Mouse (Mus musculus) embryonic facial prominence, embryonic 15.5 days (tissue): ENCODE measurements around the gene Gm14139. TPM values are rescaled to one million over a fixed set of nuclear protein-coding genes. Genes with fewer than 3 reads are reported as not detected.
"Not testable (repeated sequence)": the region's sequence is repeated elsewhere in the genome, so short reads cannot be mapped to it uniquely, and the experiment has no call there.

Experiments used
- ATAC-seq: fragments of 200-750 bp; cut with Nextera tagmentation; 2 replicates; pipeline ENCODE4 v1.8.0; 2017; ENCODE audit warnings: low read depth, moderate TSS enrichment; ENCODE audit not compliant: insufficient number of reproducible peaks, low FRiP score, low TSS enrichment
- H3K27ac ChIP-seq: fragments of 300-500 bp; sonication (generic); replicated peaks from 2 replicates; pipeline ENCODE4 v1.5.1; 2015; ENCODE audit warnings: mild to moderate bottlenecking, inconsistent platforms
- H3K27me3 ChIP-seq: fragments of 300-500 bp; sonication (generic); 2 replicates; pipeline ENCODE4 v1.6.1; 2015; ENCODE audit warnings: inconsistent platforms
- H3K36me3 ChIP-seq: fragments of 300-500 bp; sonication (generic); 2 replicates; pipeline ENCODE4 v1.6.1; 2015; ENCODE audit warnings: mild to moderate bottlenecking, inconsistent platforms
- H3K4me1 ChIP-seq: fragments of 300-500 bp; sonication (generic); 2 replicates; pipeline ENCODE4 v1.6.1; 2015; ENCODE audit warnings: inconsistent platforms
- H3K4me2 ChIP-seq: fragments of 300-500 bp; sonication (generic); replicated peaks from 2 replicates; pipeline ENCODE4 v1.6.1; 2015; ENCODE audit warnings: mild to moderate bottlenecking, inconsistent platforms
- H3K4me3 ChIP-seq: fragments of 300-500 bp; sonication (generic); replicated peaks from 2 replicates; pipeline ENCODE4 v1.5.1; 2015; ENCODE audit warnings: mild to moderate bottlenecking, inconsistent platforms
- H3K9ac ChIP-seq: fragments of 300-500 bp; sonication (generic); 2 replicates; pipeline ENCODE4 v1.6.1; 2015; ENCODE audit warnings: inconsistent platforms
- H3K9me3 ChIP-seq: fragments of 300-500 bp; sonication (generic); replicated peaks from 2 replicates; pipeline ENCODE4 v1.6.1; 2016; ENCODE audit warnings: inconsistent platforms
- WGBS: fragments of 180-500 bp; shearing (Covaris S2); methylation state at CpG from one replicate; pipeline ENCODE4 v1.1.7; 2015; 5-methylcytosine and 5-hydroxymethylcytosine counted together
- polyA plus RNA-seq: library from polyadenylated mRNA; unstranded; fragments of >200 nt; fragmentation: Nextera tagmentation; extraction: Ambion mirVana; gene quantifications from 2 replicates; pipeline ENCODE4 v1.2.1, GENCODE M21; 2015

Gm14139 gene
- polyA plus RNA-seq = not detected in 2 replicates

GRCm38 (mm10) chr2:150181570-150181999, at the start of gene Gm14139:
Gm14139 (plus strand) TSS chr2:150181755.
- H3K36me3 ChIP-seq, H3K9ac ChIP-seq, H3K9me3 ChIP-seq, ATAC-seq, H3K4me1 ChIP-seq, H3K4me3 ChIP-seq, H3K4me2 ChIP-seq, H3K27ac ChIP-seq, H3K27me3 ChIP-seq: not testable (repeated sequence)
- WGBS = 72% methylated on average over 7 of the region's 7 CpGs

GRCm38 (mm10) chr2:150132002-150132401, 49.6 kb upstream of the Gm14139 start:
- not testable (repeated sequence) for H3K27me3 ChIP-seq, H3K27ac ChIP-seq, H3K4me3 ChIP-seq, H3K4me1 ChIP-seq, H3K9ac ChIP-seq, H3K4me2 ChIP-seq, ATAC-seq
- 83% methylated on average over 1 of the region's 1 CpGs for WGBS
- peaks cover 13% of the 10 kb centered on the region for H3K9me3 ChIP-seq
- peaks cover 17% of the 10 kb centered on the region for H3K36me3 ChIP-seq

GRCm38 (mm10) chr2:150132773-150133172, 48.8 kb upstream of the Gm14139 start:
- H3K27ac ChIP-seq = no peak overlapping the region
- no peak for ATAC-seq
- H3K9ac ChIP-seq = no peak overlapping the region
- no peak overlapping the region for H3K4me2 ChIP-seq
- peaks cover 16% of the 10 kb centered on the region for H3K36me3 ChIP-seq
- H3K4me3 ChIP-seq = no peak overlapping the region
- no peaks in the 10 kb centered on the region for H3K27me3 ChIP-seq
- WGBS = 66% methylated on average over 2 of the region's 2 CpGs
- H3K4me1 ChIP-seq = peaks cover 7% of the 10 kb centered on the region
- H3K9me3 ChIP-seq = peaks cover 12% of the 10 kb centered on the region

DNA sequence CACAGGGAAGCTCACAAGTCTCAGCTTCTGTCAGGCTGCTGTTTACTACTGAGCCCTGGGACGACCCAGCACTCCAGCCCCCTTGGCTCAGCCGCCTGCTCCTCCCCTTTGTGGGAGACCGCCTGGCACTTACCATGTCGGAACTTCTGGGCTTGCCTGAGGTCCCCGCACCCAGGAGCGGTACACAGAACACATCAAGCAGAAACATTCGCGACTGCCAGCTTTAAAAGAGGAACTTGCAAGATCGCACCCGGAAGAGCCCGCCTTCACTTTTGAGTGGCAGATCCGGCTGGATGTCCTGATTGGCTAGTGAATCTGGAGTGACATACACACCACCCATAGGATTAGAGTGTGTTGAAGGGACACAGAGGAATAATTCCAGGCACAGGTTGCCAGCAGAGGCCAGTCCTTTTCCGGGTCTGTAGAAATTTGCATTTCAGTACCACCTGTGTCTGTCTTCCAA, 45.1 kb upstream of the Gm14139 start, which contains the start of gene Zfp120:
Zfp120 (minus strand) TSS at position 274 of the 463 bp plus-strand sequence.
- Histone ChIP-seq H3K36me3 (peaks cover 11% of the 10 kb centered on the region; the same call in 1 of the 2 replicates), H3K4me2 (peak within 1 kb of the TSS; percentile 53), H3K9me3 (no peaks in the 10 kb centered on the region), H3K9ac (peak within 1 kb of the TSS; percentile 60), H3K27me3 (no peaks in the 10 kb centered on the region), H3K4me3 (peak within 1 kb of the TSS; percentile 76), H3K4me1 (peaks cover 7% of the 10 kb centered on the region), H3K27ac (peak within 1 kb of the TSS; percentile 81)
- under 1% methylated on average over 13 of the region's 13 CpGs for WGBS
- ATAC-seq = peak; percentile 97

- Histone ChIP-seq H3K27ac (no peak overlapping the region), H3K4me2 (no peak overlapping the region), H3K4me1 (no peaks in the 10 kb centered on the region), H3K4me3 (no peak overlapping the region), H3K9ac (no peak overlapping the region), H3K9me3 (no peaks in the 10 kb centered on the region), H3K36me3 (no peaks in the 10 kb centered on the region), H3K27me3 (no peaks in the 10 kb centered on the region)
- ATAC-seq = no peak
Measured at GRCm38 (mm10) chr2:150166703-150167102, 14.9 kb upstream of the Gm14139 start.

GRCm38 (mm10) chr2:150173833-150174232, 7.7 kb upstream of the Gm14139 start:
- no peaks in the 10 kb centered on the region for H3K36me3 ChIP-seq
- no peaks in the 10 kb centered on the region for H3K27me3 ChIP-seq
- H3K27ac ChIP-seq = no peak overlapping the region
- no peak for ATAC-seq
- H3K9me3 ChIP-seq = peaks cover 6% of the 10 kb centered on the region; the same call in 1 of the 2 replicates
- H3K4me2 ChIP-seq = no peak overlapping the region
- H3K9ac ChIP-seq = no peak overlapping the region
- H3K4me3 ChIP-seq = no peak overlapping the region
- no peaks in the 10 kb centered on the region for H3K4me1 ChIP-seq

GRCm38 (mm10) chr2:150179579-150179978, 2.0 kb upstream of the Gm14139 start, which contains the start of gene Gm10770:
Gm10770 (minus strand) TSS chr2:150179679.
- not testable (repeated sequence) for H3K36me3 ChIP-seq, H3K9me3 ChIP-seq, H3K4me3 ChIP-seq, H3K9ac ChIP-seq, H3K27me3 ChIP-seq, H3K27ac ChIP-seq, H3K4me2 ChIP-seq, H3K4me1 ChIP-seq, ATAC-seq
- WGBS = 74% methylated on average over 4 of the region's 4 CpGs

- H3K9ac ChIP-seq, H3K4me1 ChIP-seq, H3K4me3 ChIP-seq, H3K4me2 ChIP-seq, H3K27ac ChIP-seq, H3K9me3 ChIP-seq, H3K36me3 ChIP-seq, ATAC-seq, H3K27me3 ChIP-seq: not testable (repeated sequence)
Measured at GRCm38 (mm10) chr2:150181046-150181445, 509 bp upstream of the Gm14139 start.

GRCm38 (mm10) chr2:150217600-150218362, 36.2 kb downstream of the Gm14139 start, which contains the start of gene Zfp937:
Zfp937 (plus strand) TSS chr2:150218073.
- H3K27ac ChIP-seq = 0 out of 2 replicates have a peak within 1 kb of the TSS, but pooled peaks have one; percentile 28
- WGBS = 2% methylated on average over 15 of the region's 15 CpGs
- H3K4me2 ChIP-seq = peak within 1 kb of the TSS; percentile 44
- H3K9ac ChIP-seq, H3K9me3 ChIP-seq, H3K27me3 ChIP-seq, H3K4me1 ChIP-seq, H3K36me3 ChIP-seq: not testable (repeated sequence)
- peak within 1 kb of the TSS; percentile 44 for H3K4me3 ChIP-seq
- ATAC-seq = peak; percentile 98

- 28% methylated on average over 4 of the region's 4 CpGs for WGBS
- Histone ChIP-seq H3K4me2 (peak overlapping the region; percentile 44), H3K27ac (0 out of 2 replicates have a peak overlapping the region, but pooled peaks have one; percentile 28), H3K4me3 (peak overlapping the region; percentile 44)
- H3K27me3 ChIP-seq, ATAC-seq, H3K9ac ChIP-seq, H3K4me1 ChIP-seq, H3K36me3 ChIP-seq, H3K9me3 ChIP-seq: not testable (repeated sequence)
Measured at GRCm38 (mm10) chr2:150218363-150218725, 36.8 kb downstream of the Gm14139 start.

- not testable (repeated sequence) for H3K4me2 ChIP-seq, H3K9me3 ChIP-seq, H3K4me1 ChIP-seq, ATAC-seq, H3K9ac ChIP-seq, H3K27me3 ChIP-seq, H3K27ac ChIP-seq, H3K36me3 ChIP-seq, H3K4me3 ChIP-seq
Measured at GRCm38 (mm10) chr2:150223263-150223662, 41.7 kb downstream of the Gm14139 start.
